ENCODE assay signal across 12 mouse cellular contexts in genomic region chr4:137368198-137368597, GRCm38 (mm10). TPM values are rescaled to one million over a fixed set of nuclear protein-coding genes. Genes with fewer than 3 reads are reported as not detected.
A peak's percentile ranks its signal among the peaks of the same experiment; 100 is the strongest.
DNase-seq lines count a peak whose midpoint lies in the region; ATAC-seq and TF ChIP-seq lines count a peak whose summit lies in the region.
"Had no signal": no experiment of that assay in that cellular context is flagged by ENCODE, and none has a peak within 500 bp of the region (broad histone marks: within the 10 kb centered on the region; RNA-seq: fewer than 3 reads in every experiment).

No protein-coding gene starts in this region.

- H3K36me3 ChIP-seq in forebrain, embryonic 10.5 days (replicated peaks): no peaks in the 10 kb centered on the region
- no peaks in the 10 kb centered on the region for H3K36me3 ChIP-seq in forebrain, embryonic 16.5 days (ENCODE audit: control insufficient read depth, insufficient read depth)
- H3K36me3 ChIP-seq in lung, embryonic 14.5 days (ENCODE audit: insufficient read depth): no peaks in the 10 kb centered on the region
- no peaks in the 10 kb centered on the region for H3K36me3 ChIP-seq in heart, embryonic 16.5 days (ENCODE audit: control insufficient read depth, insufficient read depth)
- H3K36me3 ChIP-seq: neural tube, embryonic 12.5 days had no signal

- H3K9ac ChIP-seq in forebrain, embryonic 16.5 days (replicated peaks; ENCODE audit: low read depth, low read length): no peak overlapping the region
- H3K9ac ChIP-seq in lung, embryonic 14.5 days: no peak overlapping the region; the same call in 1 of the 2 replicates
- no peak overlapping the region for H3K9ac ChIP-seq in heart, embryonic 16.5 days (ENCODE audit: low read length)
- H3K9ac ChIP-seq: neural tube, embryonic 12.5 days had no signal

- peaks cover 24% of the 10 kb centered on the region for H3K4me1 ChIP-seq in forebrain, embryonic 10.5 days
- H3K4me1 ChIP-seq in forebrain, embryonic 16.5 days (replicated peaks; ENCODE audit: control insufficient read depth, insufficient read depth, low read length): peaks cover 10% of the 10 kb centered on the region
- H3K4me1 ChIP-seq in lung, embryonic 14.5 days (ENCODE audit: insufficient read depth): peaks cover 4% of the 10 kb centered on the region
- H3K4me1 ChIP-seq in heart, embryonic 16.5 days (ENCODE audit: control insufficient read depth, insufficient read depth, low read length): peaks cover 18% of the 10 kb centered on the region

- H3K4me3 ChIP-seq in forebrain, embryonic 10.5 days: no peak overlapping the region
- no peak overlapping the region for H3K4me3 ChIP-seq in forebrain, embryonic 16.5 days (replicated peaks; ENCODE audit: low read length)
- H3K4me3 ChIP-seq in lung, embryonic 14.5 days (ENCODE audit: low read depth, low read length): no peak overlapping the region
- no peak overlapping the region for H3K4me3 ChIP-seq in heart, embryonic 16.5 days (ENCODE audit: low read length)
- H3K4me3 ChIP-seq: neural tube, embryonic 12.5 days had no signal

- H3K27ac ChIP-seq in forebrain, embryonic 10.5 days: peak overlapping the region; percentile 8
- H3K27ac ChIP-seq in forebrain, embryonic 16.5 days (ENCODE audit: low read length): no peak overlapping the region
- peak overlapping the region; percentile 46 for H3K27ac ChIP-seq in lung, embryonic 14.5 days (ENCODE audit: low read depth)
- H3K27ac ChIP-seq in heart, embryonic 16.5 days (ENCODE audit: low read length): peak overlapping the region; percentile 69
- H3K27ac ChIP-seq: neural tube, embryonic 12.5 days had no signal

- 24% methylated on average over 1 of the region's 1 CpGs for WGBS in forebrain, embryonic 10.5 days
- WGBS in forebrain, embryonic 16.5 days: 19% methylated on average over 1 of the region's 1 CpGs
- 19% methylated on average over 1 of the region's 1 CpGs for WGBS in lung, embryonic 14.5 days
- WGBS in heart, embryonic 16.5 days: 19% methylated on average over 1 of the region's 1 CpGs

- no peak for TF ChIP-seq CTCF in lung, embryonic 14.5 days (IDR thresholded peaks at IDR 0.05; ENCODE audit: low read depth)

- no peak for ATAC-seq in forebrain, embryonic 16.5 days
- ATAC-seq in lung, embryonic 14.5 days (ENCODE audit: insufficient read depth): no peak
- ATAC-seq in heart, embryonic 16.5 days (replicated peaks; ENCODE audit: extremely low read depth, insufficient read depth, low FRiP score): no peak

- intact Hi-C loops in gastrocnemius, postnatal 14 days (cut with DNase I; ENCODE audit: low total_unique reads): no loop called here

- no peak for DNase-seq in forebrain, embryonic 10.5 days (ENCODE audit: extremely low spot score, low spot score)
- no peak for DNase-seq in lung, embryonic 14.5 days
- no peak for DNase-seq in lung, adult 18-20 months
- peak; percentile 24 to 35 for DNase-seq in natural killer cell, adult 2 months (ENCODE audit: low spot score in 2 of 2)
- DNase-seq in gastrocnemius, postnatal 14 days: no peak
- DNase-seq in testis, postnatal 14 days (ENCODE audit: low spot score): no peak

- no peaks in the 10 kb centered on the region for H3K27me3 ChIP-seq in forebrain, embryonic 10.5 days (ENCODE audit: poor library complexity, severe bottlenecking)
- H3K27me3 ChIP-seq in forebrain, embryonic 16.5 days (replicated peaks; ENCODE audit: control insufficient read depth, insufficient read depth, low read length): no peaks in the 10 kb centered on the region
- no peaks in the 10 kb centered on the region for H3K27me3 ChIP-seq in lung, embryonic 14.5 days (ENCODE audit: insufficient read depth, low read length)
- H3K27me3 ChIP-seq in heart, embryonic 16.5 days (ENCODE audit: control insufficient read depth, insufficient read depth, low read length): no peaks in the 10 kb centered on the region
- H3K27me3 ChIP-seq: neural tube, embryonic 12.5 days had no signal

- no peaks in the 10 kb centered on the region for H3K9me3 ChIP-seq in forebrain, embryonic 10.5 days
- no peaks in the 10 kb centered on the region for H3K9me3 ChIP-seq in forebrain, embryonic 16.5 days (ENCODE audit: control insufficient read depth, low read length)
- H3K9me3 ChIP-seq in lung, embryonic 14.5 days (ENCODE audit: low read depth, low read length): no peaks in the 10 kb centered on the region
- H3K9me3 ChIP-seq in heart, embryonic 16.5 days (replicated peaks; ENCODE audit: control insufficient read depth, low read length): no peaks in the 10 kb centered on the region
- H3K9me3 ChIP-seq: neural tube, embryonic 12.5 days had no signal

- no peak overlapping the region for H3K4me2 ChIP-seq in forebrain, embryonic 16.5 days (ENCODE audit: low read length)
- H3K4me2 ChIP-seq in lung, embryonic 14.5 days: peak overlapping the region; percentile 1; the same call in 1 of the 2 replicates
- peak overlapping the region; percentile 25; the same call in 1 of the 2 replicates for H3K4me2 ChIP-seq in heart, embryonic 16.5 days (ENCODE audit: low read depth, low read length)
- H3K4me2 ChIP-seq: neural tube, embryonic 12.5 days had no signal

RNA-seq across cellular contexts. Expression of gene Cdc42, which starts 10.7 kb away (rescaled TPM):
- polyA plus RNA-seq in forebrain, embryonic 10.5 days (2016; fragmentation: Nextera tagmentation; extraction: Ambion mirVana): 567 and 573 TPM in 2 replicates
- 912 and 941 TPM in 2 replicates for polyA plus RNA-seq in forebrain, embryonic 16.5 days (2015; fragmentation: Nextera tagmentation; extraction: Ambion mirVana)
- polyA plus RNA-seq in lung, embryonic 14.5 days (2014; fragmentation: Nextera tagmentation; extraction: Ambion mirVana): 690 and 693 TPM in 2 replicates
- 497 and 514 TPM in 2 replicates for polyA plus RNA-seq in heart, embryonic 16.5 days (2015; fragmentation: Nextera tagmentation; extraction: Ambion mirVana)
- 100 to 1,000 TPM; 200 to 210 TPM for total RNA-seq in gastrocnemius, postnatal 14 days (2021)

RNA-seq across cellular contexts. Expression of gene Cela3a, which starts 41.4 kb away (rescaled TPM):
- not detected in 2 replicates for polyA plus RNA-seq in forebrain, embryonic 10.5 days (2016; fragmentation: Nextera tagmentation; extraction: Ambion mirVana)
- not detected in 2 replicates for polyA plus RNA-seq in forebrain, embryonic 16.5 days (2015; fragmentation: Nextera tagmentation; extraction: Ambion mirVana)
- polyA plus RNA-seq in lung, embryonic 14.5 days (2014; fragmentation: Nextera tagmentation; extraction: Ambion mirVana): not detected in 2 replicates
- polyA plus RNA-seq in heart, embryonic 16.5 days (2015; fragmentation: Nextera tagmentation; extraction: Ambion mirVana): not detected in 2 replicates
- not detected for total RNA-seq in gastrocnemius, postnatal 14 days (2021)
- total RNA-seq: hematopoietic stem cell, adult 5-6 weeks; left cerebral cortex, postnatal 10 days had no signal
- polyA plus RNA-seq: activated CD4-positive, CD25-positive, alpha-beta regulatory T cell, adult 4 months; neural tube, embryonic 12.5 days had no signal

Comparison
In these comparisons a context has a peak if more than half of its experiments do, and no peak if none do; other contexts are left out.
1. DNase-seq: peak in natural killer cell, adult 2 months (2 of 2); none in forebrain, embryonic 10.5 days (single experiment), lung, embryonic 14.5 days (single experiment), lung, adult 18-20 months (0 of 2), gastrocnemius, postnatal 14 days (single experiment) and testis, postnatal 14 days (single experiment).